Mouse (Mus musculus) olfactory bulb, adult 2 months (tissue): ENCODE results near the gene Cend1.
"Not testable (repeated sequence)": the region's sequence is repeated elsewhere in the genome, so short reads cannot be mapped to it uniquely, and the experiment has no call there.

ENCODE experiments used
- CTCF ChIP-seq: fragments of 200-500 bp; IDR thresholded peaks from 2 replicates; pipeline ENCODE4 v1.5.1; 2012; ENCODE audit warnings: low read depth, mild to moderate bottlenecking, low read length, moderate library complexity; ENCODE audit not compliant: insufficient read depth
- POLR2A ChIP-seq: fragments of 200-500 bp; IDR thresholded peaks from 2 replicates; pipeline ENCODE4 v1.6.1; 2012; ENCODE audit warnings: mild to moderate bottlenecking, low read depth, low read length, moderate library complexity; ENCODE audit not compliant: insufficient read depth

GRCm38 (mm10) chr7:141446374-141446773 is 17.1 kb upstream of the Cend1 start:
- TF ChIP-seq POLR2A, CTCF: not testable (repeated sequence)
